Mouse (Mus musculus) intestine, embryonic 14.5 days (tissue): ENCODE data around the gene Ss18l1. TPM values are rescaled to one million over a fixed set of nuclear protein-coding genes. Genes with fewer than 3 reads are reported as not detected.

Experiments
- ATAC-seq: fragments of 200-750 bp; cut with Nextera tagmentation; replicated peaks from 2 replicates; pipeline ENCODE4 v1.8.0; 2017; ENCODE audit warnings: low read depth, moderate number of reproducible peaks, moderate TSS enrichment, moderate library complexity; ENCODE audit not compliant: low FRiP score, low TSS enrichment
- DNase-seq: peaks from one replicate; pipeline ENCODE4 v3.0.0-alpha.2; 2018; ENCODE audit warnings: low spot score
- H3K27ac ChIP-seq: fragments of 300-500 bp; sonication (generic); 2 replicates; pipeline ENCODE4 v1.5.1; 2014; ENCODE audit warnings: low read depth, mild to moderate bottlenecking, control low read depth
- H3K27me3 ChIP-seq: fragments of 300-500 bp; sonication (generic); replicated peaks from 2 replicates; pipeline ENCODE4 v1.6.1; 2014; ENCODE audit warnings: low read length, control low read depth; ENCODE audit not compliant: control insufficient read depth, insufficient read depth
- H3K36me3 ChIP-seq: fragments of 300-500 bp; sonication (generic); 2 replicates; pipeline ENCODE4 v1.6.1; 2014; ENCODE audit warnings: low read length, control low read depth; ENCODE audit not compliant: control insufficient read depth, insufficient read depth
- H3K4me1 ChIP-seq: fragments of 300-500 bp; sonication (generic); replicated peaks from 2 replicates; pipeline ENCODE4 v1.6.1; 2014; ENCODE audit warnings: low read length, control low read depth, mixed read lengths; ENCODE audit not compliant: control insufficient read depth, insufficient read depth
- H3K4me2 ChIP-seq: fragments of 300-500 bp; sonication (generic); 2 replicates; pipeline ENCODE4 v1.6.1; 2014; ENCODE audit warnings: low read length
- H3K4me3 ChIP-seq: fragments of 300-500 bp; sonication (generic); 2 replicates; pipeline ENCODE4 v1.5.1; 2014; ENCODE audit warnings: low read depth, low read length, control low read depth, mixed read lengths
- H3K9ac ChIP-seq: fragments of 300-500 bp; sonication (generic); 2 replicates; pipeline ENCODE4 v1.6.1; 2014; ENCODE audit warnings: mild to moderate bottlenecking, low read length
- H3K9me3 ChIP-seq: fragments of 300-500 bp; sonication (generic); 2 replicates; pipeline ENCODE4 v1.6.1; 2016; ENCODE audit warnings: low read length, control low read depth; ENCODE audit not compliant: control insufficient read depth
- WGBS: fragments of 180-500 bp; shearing (Covaris S2); extraction: QIAGEN DNeasy Blood & Tissue Kit; methylation state at CpG from one replicate; pipeline ENCODE4 v1.1.7; 2014; 5-methylcytosine and 5-hydroxymethylcytosine counted together
- polyA plus RNA-seq: library from polyadenylated mRNA; unstranded; fragments of >200 nt; fragmentation: Nextera tagmentation; extraction: Ambion mirVana; gene quantifications from 2 replicates; pipeline ENCODE4 v1.2.1, GENCODE M21; 2014

Gene Ss18l1
- polyA plus RNA-seq, 1 experiment from 2014 or later = 5.0 TPM

DNA sequence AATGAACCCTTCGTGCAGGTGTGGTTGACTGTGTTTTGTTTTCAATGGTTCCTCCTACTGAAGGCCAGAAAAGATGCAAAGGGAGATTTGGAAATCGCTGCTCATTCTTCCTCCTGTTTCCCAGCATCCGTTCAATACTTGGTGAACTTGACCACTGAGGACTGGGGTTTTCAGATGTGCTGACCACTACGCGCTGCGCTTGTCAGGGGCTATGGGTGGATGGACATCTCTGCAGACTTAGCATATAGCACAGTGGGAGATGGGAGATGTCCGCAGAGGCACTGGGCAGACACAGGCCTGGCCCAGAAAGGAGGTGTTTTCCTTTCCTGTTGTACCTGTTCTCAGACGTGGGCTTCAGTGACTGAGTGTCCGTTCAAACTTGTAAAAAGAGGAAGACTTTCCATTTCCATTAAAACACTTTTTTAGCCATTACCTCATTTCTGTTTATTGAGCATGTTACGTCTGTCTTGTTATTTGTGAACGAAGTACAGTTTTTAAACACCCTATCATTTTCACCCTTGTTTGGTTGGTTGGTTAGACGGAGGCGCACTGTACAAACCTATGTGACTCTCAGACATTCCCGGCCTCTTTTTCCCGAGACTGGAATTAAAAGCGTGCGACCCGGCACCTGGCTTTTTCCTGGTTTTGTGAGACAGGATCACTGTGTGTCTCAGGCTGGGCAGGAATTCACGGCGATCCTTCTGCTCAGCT is 27.6 kb downstream of the Ss18l1 start:
- Histone ChIP-seq H3K4me1 (peaks cover 10% of the 10 kb centered on the region), H3K4me2 (peak overlapping the region; percentile 74), H3K9me3 (no peaks in the 10 kb centered on the region), H3K4me3 (peak overlapping the region; percentile 85), H3K27me3 (no peaks in the 10 kb centered on the region), H3K36me3 (peaks cover 23% of the 10 kb centered on the region), H3K27ac (0 out of 2 replicates have a peak overlapping the region, but pooled peaks have one; percentile 38), H3K9ac (peak overlapping the region; percentile 49)
- DNase-seq = no peak
- 32% methylated on average over 20 of the region's 20 CpGs for WGBS
- peak; percentile 73 for ATAC-seq

DNA sequence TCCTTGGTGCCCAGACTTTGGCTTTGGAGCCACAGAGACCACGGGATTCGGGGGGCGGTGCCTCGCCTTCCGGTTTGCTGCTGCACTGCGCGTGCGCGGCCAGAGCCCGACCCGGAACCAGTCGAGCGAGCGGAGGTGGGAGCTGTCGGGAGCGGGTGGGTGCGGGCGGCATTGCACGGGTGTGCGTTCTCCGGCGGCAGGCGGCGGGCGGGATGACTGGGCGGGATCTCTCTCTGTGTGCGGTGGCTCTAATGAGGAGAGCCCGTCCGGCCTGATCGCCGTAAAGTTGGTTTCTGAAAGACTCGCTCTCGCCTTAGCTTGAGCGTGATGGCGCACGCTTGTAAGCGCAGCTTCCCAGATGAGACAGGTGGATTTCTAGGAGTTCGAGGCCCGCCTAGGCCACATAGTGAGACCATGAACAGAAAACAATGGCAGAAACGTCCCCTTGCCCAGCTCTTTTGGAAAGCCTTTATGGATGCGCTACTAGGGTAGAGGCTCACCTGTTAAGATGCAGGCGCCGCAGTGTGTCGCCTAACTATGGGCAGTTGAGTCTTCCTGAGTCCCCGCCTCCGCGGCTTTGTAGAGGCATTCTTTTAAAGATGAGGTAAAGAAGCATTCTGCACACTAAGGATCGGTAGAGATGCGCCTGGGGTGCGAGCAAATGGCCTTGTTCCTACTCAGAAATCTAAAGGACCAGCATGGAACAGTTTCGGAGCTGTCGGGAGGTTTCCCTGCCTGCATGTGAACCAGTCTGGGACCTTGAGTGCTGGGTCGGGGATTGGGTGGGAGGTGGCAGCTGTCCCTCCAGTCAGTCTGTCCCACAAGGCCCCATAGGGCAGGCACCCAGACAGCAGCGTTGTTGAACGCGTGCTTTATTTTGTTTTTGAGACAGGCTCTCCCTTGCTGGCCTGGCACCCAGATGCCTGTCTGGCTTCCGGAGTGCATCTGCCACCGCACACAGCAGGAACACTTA is 28.5 kb downstream of the Ss18l1 start, which contains the start of gene Mtg2:
Mtg2 (plus strand) TSS at position 108 of the 973 bp plus-strand sequence.
- Histone ChIP-seq H3K4me3 (peak within 1 kb of the TSS; percentile 85), H3K9ac (peak within 1 kb of the TSS; percentile 49), H3K4me2 (peak within 1 kb of the TSS; percentile 74), H3K4me1 (peaks cover 10% of the 10 kb centered on the region), H3K27ac (0 out of 2 replicates have a peak within 1 kb of the TSS, but pooled peaks have one; percentile 38), H3K36me3 (peaks cover 23% of the 10 kb centered on the region), H3K27me3 (no peaks in the 10 kb centered on the region), H3K9me3 (no peaks in the 10 kb centered on the region)
- WGBS = 4% methylated on average over 58 of the region's 58 CpGs
- DNase-seq (peak; percentile 96), ATAC-seq (peak; percentile 97)

DNA sequence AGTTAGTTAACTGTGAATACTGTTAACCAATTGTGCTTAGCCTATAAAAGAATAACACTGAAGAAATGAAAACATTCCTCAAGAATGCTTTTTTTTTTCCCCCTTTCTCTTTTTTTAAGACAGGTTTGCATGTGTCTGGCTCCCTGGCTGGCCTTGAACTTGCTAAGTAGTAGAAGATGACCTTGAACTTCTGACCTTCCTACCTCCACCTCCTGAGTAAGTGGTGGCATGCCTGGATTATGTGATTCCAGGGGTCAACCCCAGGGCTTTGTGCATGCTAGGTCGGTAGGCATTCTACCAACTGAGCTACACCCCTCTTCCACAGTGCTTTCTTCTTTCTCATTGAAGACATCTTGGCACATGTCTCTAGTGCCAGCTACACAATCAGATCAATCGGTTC is 29.4 kb downstream of the Ss18l1 start:
- Histone ChIP-seq H3K9me3 (no peaks in the 10 kb centered on the region), H3K4me3 (no peak overlapping the region), H3K4me1 (peaks cover 10% of the 10 kb centered on the region), H3K27ac (no peak overlapping the region), H3K4me2 (no peak overlapping the region), H3K27me3 (no peaks in the 10 kb centered on the region), H3K36me3 (peaks cover 23% of the 10 kb centered on the region), H3K9ac (no peak overlapping the region)
- WGBS = 88% methylated on average over 2 of the region's 2 CpGs
- no peak for DNase-seq
- no peak for ATAC-seq

DNA sequence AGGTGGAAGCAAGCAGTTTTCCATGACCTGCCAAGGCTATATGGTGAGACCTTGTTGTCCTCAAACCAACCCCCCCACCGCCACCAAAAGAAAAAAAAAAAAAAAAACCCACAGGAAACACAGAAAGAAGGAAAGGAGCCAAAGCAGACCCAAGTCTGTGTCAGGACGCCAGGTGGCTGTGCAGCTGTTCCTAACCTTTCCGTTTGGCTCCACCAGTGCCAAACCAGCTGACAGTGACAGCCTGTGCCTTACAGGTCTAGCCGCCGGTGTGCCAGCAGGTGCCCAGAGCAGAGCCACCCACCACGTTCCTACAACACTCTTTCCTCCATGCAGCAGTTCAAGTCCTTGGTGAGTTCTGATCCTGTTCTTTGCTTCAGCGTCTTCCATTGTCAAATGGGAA is 30.6 kb downstream of the Ss18l1 start:
- Histone ChIP-seq H3K27ac (no peak overlapping the region), H3K4me2 (no peak overlapping the region), H3K9ac (no peak overlapping the region), H3K27me3 (no peaks in the 10 kb centered on the region), H3K9me3 (no peaks in the 10 kb centered on the region), H3K4me3 (no peak overlapping the region), H3K4me1 (peaks cover 10% of the 10 kb centered on the region), H3K36me3 (peaks cover 23% of the 10 kb centered on the region)
- 87% methylated on average over 7 of the region's 7 CpGs for WGBS
- ATAC-seq = no peak
- DNase-seq = no peak

DNA sequence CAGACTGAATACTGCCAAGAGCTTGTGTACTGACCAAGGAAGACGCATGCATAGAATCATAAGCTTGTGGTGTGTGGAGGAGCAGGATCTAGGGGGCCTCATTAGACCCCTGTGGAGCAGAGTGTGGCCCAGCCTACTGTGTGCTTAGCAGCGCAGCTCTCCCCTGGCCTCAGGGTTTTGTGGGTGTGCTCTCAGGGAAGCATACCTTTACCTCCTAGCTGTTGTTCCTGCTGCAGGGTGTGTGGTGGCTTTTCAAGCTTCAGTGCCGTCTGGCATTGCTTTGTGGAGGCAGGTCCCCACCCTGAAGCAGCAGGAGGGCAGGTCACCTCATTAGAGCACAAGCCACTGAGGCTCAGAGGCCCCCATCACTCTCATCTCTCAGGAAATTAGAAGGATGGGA is 35.3 kb downstream of the Ss18l1 start:
- Histone ChIP-seq H3K9me3 (no peaks in the 10 kb centered on the region), H3K9ac (no peak overlapping the region), H3K27ac (no peak overlapping the region), H3K4me2 (no peak overlapping the region), H3K27me3 (no peaks in the 10 kb centered on the region), H3K4me3 (no peak overlapping the region), H3K36me3 (peaks cover 16% of the 10 kb centered on the region), H3K4me1 (no peaks in the 10 kb centered on the region)
- DNase-seq (no peak), ATAC-seq (no peak)
- WGBS = 67% methylated on average over 3 of the region's 3 CpGs

DNA sequence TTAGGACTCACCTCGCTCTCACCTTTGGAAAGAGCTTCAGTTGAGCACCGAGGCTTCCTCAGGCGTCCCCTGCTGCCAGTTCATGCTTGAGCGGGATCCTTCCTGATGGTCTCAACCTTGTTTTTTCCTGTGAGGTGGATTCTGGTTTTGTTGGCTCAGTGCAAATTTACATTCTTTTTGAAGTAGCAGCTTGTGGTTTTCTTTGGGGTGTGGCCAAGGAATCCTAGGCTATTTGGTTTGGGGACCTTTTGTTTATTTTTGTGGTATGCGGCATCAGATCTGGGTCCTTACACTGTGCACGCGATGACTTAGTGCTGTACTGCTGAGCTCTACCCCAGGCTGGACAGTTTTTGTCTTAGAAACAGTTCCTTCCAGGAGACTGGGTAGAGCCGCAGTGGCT is 38.4 kb downstream of the Ss18l1 start:
- no peaks in the 10 kb centered on the region for H3K9me3 ChIP-seq
- H3K4me2 ChIP-seq = no peak overlapping the region
- no peak overlapping the region for H3K4me3 ChIP-seq
- peaks cover 26% of the 10 kb centered on the region for H3K36me3 ChIP-seq
- 89% methylated on average over 8 of the region's 8 CpGs for WGBS
- H3K27me3 ChIP-seq = no peaks in the 10 kb centered on the region
- no peak for DNase-seq
- H3K4me1 ChIP-seq = no peaks in the 10 kb centered on the region
- H3K9ac ChIP-seq = no peak overlapping the region
- no peak overlapping the region for H3K27ac ChIP-seq
- no peak for ATAC-seq

DNA sequence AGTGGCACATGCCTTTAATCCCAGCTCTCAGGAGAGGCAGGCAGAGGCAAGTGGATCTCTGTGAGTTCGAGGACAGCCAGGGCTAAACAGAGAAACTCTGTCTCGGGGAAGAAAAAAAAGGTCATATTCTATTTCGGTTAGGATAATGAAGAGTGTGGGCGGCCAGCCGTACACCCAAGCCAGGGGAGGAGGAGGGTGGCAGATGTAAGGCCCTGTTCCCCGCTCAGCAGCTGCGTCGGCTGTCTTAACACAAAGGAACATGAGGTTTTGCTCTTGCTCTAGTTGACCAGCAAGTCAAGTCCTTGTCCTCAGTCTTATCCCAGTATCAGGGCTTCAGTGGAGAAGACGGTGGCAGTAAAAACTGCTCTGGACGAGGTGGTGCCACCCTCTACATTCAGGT is 40.8 kb downstream of the Ss18l1 start:
- Histone ChIP-seq H3K27me3 (no peaks in the 10 kb centered on the region), H3K4me3 (no peak overlapping the region), H3K36me3 (peaks cover 17% of the 10 kb centered on the region), H3K9ac (no peak overlapping the region), H3K4me1 (no peaks in the 10 kb centered on the region), H3K4me2 (no peak overlapping the region), H3K9me3 (no peaks in the 10 kb centered on the region), H3K27ac (no peak overlapping the region)
- 92% methylated on average over 10 of the region's 10 CpGs for WGBS
- DNase-seq = no peak
- no peak for ATAC-seq

DNA sequence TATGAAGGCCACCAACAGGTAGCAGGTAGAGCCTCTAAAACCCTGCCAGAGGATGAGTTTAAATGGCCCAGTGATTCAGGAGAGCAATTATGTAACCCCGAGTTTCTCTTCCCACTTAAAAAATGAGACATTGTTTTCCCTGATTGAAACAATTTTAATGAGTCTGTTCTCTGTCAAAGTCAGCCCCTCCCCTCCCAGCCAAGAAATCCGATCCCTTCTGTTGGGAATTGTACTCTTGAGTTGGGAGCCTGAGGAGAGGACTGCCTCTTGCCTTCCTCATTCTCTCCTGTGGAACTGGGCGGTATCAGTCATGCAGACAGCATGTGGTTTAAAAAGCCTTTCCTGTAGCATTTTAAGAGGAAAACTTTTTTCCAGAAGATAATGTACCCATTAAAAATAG is 42.3 kb downstream of the Ss18l1 start:
- Histone ChIP-seq H3K27me3 (no peaks in the 10 kb centered on the region), H3K9me3 (no peaks in the 10 kb centered on the region), H3K36me3 (peaks cover 14% of the 10 kb centered on the region), H3K4me2 (no peak overlapping the region), H3K9ac (no peak overlapping the region), H3K4me3 (no peak overlapping the region), H3K27ac (no peak overlapping the region), H3K4me1 (no peaks in the 10 kb centered on the region)
- DNase-seq (no peak), ATAC-seq (no peak)
- WGBS = 15% methylated on average over 3 of the region's 3 CpGs
